Mouse (Mus musculus): ENCODE measurements around the gene Hist3h2a. TPM values are rescaled to one million over a fixed set of nuclear protein-coding genes. Genes with fewer than 3 reads are reported as not detected.
"Not testable (repeated sequence)": the region's sequence is repeated elsewhere in the genome, so short reads cannot be mapped to it uniquely, and the experiment has no call there.

The Hist3h2a gene
- polyA plus RNA-seq, 1 experiment from 2014 or later = 11.3 TPM

DNA sequence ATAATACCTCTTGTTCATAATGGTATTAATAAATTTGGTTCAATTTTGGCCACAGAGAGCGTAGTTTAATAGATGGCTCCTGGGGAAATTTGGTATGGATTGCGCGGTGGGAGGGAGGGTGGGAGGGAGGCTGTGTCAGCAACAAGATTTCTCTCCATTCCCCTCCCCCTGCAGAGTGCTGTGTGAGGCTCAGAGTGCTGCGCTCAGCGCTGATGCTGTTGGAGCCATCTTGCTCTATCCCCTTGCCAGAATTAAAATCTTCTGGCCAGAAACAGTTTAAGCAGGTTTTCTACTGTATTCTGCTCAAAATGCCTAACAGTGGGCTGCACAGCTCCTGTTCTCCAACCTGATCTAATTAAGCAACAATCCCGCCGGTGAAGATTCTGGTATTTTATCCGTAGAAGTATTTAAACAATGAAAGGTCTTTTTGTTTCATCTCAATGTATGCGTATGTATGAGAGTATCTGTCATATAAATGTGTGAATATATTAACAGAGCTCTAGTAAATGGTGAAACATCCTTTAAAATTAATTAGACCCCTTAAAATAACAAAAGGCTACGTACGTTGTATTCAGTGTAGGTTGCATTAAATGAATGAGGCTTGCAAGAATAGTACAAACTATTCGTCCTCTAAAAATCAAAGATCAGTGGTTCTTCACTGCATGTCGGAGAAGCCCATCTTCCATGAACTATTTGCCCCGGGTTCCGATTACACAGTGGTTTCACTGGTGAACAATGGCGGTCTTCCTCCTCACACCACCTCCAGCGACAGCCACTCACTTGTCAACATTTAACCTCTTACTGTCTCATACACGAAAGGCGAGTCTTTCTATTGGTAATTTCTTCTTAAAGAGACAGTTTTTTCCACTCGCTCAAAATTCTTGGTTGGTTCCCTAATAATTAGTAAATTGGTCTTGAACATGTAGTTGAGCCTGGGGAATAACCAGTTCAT lies 4.7 kb upstream of the Hist3h2a start:
- H3K27me3 ChIP-seq (ENCODE audit: low read depth, poor library complexity, severe bottlenecking) = peaks cover 90% of the 10 kb centered on the region
- no peaks in the 10 kb centered on the region for H3K9me3 ChIP-seq (replicated peaks)
- peak overlapping the region; percentile 46 for H3K4me3 ChIP-seq
- WGBS = 12% methylated on average over 20 of the region's 20 CpGs
- H3K36me3 ChIP-seq = no peaks in the 10 kb centered on the region
- H3K4me1 ChIP-seq = peaks cover 24% of the 10 kb centered on the region
- peak overlapping the region; percentile 50; the same call in 1 of the 2 replicates for H3K27ac ChIP-seq
- DNase-seq (ENCODE audit: low spot score) = no peak

DNA sequence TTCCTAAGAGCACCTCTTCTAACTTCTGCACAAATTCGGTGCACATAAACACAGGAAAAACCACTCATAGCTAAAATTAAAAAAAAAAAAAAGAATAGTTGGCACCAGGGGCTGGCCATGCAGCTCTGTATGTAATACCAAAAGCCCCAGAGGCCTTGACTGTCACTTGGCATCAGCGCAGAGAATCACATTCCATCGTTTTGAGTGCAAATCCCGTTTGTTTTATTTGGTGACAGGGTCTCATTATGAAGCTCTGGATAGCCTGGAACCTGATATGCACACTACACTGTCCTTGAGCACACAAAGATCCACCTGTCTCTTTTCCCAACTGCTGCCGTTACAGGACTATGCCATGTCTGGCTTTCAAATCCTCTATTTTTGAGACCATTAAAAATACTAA lies 3.3 kb upstream of the Hist3h2a start:
- Histone ChIP-seq H3K27me3 (ENCODE audit: low read depth, poor library complexity, severe bottlenecking) (peaks cover 76% of the 10 kb centered on the region), H3K9me3 (replicated peaks) (no peaks in the 10 kb centered on the region), H3K4me3 (no peak overlapping the region), H3K4me1 (peaks cover 32% of the 10 kb centered on the region), H3K27ac (no peak overlapping the region), H3K36me3 (no peaks in the 10 kb centered on the region)
- DNase-seq (ENCODE audit: low spot score) = no peak
- WGBS = 88% methylated on average over 5 of the region's 5 CpGs

DNA sequence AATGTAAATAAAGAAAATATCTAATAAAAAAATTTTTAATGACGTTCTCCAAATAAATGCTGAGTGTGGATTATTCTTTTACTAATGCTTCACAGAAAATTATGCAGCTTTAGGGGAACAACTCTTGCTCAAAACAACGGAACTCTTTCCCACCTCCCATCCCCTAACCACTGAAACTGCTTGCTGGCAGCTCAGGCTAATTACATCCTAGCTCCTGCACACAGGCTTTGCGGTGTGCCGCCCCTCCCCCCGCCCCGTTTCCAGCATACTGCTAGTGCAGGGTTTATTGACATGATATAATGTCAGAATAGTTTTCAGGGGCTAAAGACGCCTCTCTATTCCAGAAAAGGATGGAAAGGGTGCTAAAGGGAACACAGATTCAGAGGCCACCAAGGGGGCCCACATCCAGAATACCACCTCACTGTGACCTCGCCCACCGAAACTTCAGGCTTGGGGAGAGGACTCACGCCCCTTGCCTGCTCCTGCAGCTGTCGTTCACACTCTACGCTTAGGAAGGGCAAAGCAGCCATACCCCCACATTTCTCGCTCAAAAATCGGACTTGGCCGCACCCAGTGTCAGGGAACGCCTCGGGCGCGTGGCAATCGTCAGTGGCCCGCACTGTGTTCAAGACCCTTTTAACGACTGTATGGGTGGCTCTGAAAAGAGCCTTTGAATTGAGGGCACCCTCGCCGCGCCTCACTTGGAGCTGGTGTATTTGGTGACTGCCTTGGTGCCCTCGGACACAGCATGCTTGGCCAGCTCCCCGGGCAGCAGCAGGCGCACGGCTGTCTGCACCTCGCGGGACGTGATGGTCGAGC lies 925 bp upstream of the Hist3h2a start:
- peaks cover 72% of the 10 kb centered on the region for H3K27me3 ChIP-seq (ENCODE audit: low read depth, poor library complexity, severe bottlenecking)
- peaks cover 38% of the 10 kb centered on the region for H3K4me1 ChIP-seq
- H3K36me3 ChIP-seq = peaks cover 10% of the 10 kb centered on the region
- peak overlapping the region; percentile 72 for H3K4me3 ChIP-seq
- peak overlapping the region; percentile 92 for H3K27ac ChIP-seq
- peak; percentile 68 for DNase-seq (ENCODE audit: low spot score)
- 2% methylated on average over 33 of the region's 33 CpGs for WGBS
- no peaks in the 10 kb centered on the region for H3K9me3 ChIP-seq (replicated peaks)

DNA sequence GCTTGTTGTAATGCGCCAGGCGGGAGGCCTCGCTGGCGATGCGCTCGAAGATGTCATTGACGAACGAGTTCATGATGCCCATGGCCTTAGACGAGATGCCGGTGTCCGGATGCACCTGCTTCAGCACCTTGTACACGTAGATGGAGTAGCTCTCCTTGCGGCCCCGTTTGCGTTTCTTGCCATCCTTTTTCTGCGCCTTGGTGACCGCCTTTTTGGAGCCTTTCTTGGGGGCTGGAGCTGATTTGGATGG lies 390 bp upstream of the Hist3h2a start:
- under 1% methylated on average over 17 of the region's 17 CpGs for WGBS
- Histone ChIP-seq H3K4me1 (peaks cover 36% of the 10 kb centered on the region), H3K4me3 (peak overlapping the region; percentile 72), H3K27me3 (ENCODE audit: low read depth, poor library complexity, severe bottlenecking) (peaks cover 72% of the 10 kb centered on the region), H3K27ac (peak overlapping the region; percentile 92), H3K36me3 (peaks cover 10% of the 10 kb centered on the region)
- not testable (repeated sequence) for H3K9me3 ChIP-seq (replicated peaks)
- DNase-seq (ENCODE audit: low spot score) = peak; percentile 62

DNA sequence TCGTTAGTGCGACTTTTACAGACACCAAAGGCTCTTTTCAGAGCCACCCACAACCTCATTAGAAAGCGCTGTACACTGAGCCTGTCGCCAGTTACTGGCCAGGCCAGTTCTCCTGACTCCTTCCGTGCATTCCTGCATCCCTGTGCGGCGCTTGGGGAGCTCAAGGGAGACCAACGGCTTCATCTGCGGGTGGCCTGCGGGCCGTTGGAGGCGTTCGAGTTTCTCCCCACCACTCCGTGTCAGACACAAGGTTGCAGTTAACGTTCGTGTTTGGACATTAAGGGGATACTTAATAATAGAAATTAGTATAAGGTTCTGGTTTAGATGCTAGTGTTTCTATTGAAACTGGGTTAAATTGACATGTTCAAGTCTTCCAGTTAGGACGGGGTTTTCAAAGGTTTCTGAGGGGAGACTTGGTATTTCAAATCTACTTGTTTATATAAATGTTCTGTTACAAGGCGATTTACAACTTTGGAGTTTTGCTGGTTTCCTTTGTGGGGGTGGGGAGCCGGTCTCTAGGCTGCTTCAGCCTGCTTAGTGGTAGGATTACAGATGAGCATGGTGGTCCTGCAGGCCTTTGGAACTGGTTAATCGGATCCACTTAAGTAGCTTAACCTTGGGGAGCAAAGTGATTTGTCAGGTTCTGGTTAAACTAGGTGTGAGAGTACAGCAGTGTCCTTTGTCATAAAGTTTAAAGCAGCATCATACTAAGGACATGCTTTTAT lies 820 bp downstream of the Hist3h2a start:
- peaks cover 61% of the 10 kb centered on the region for H3K27me3 ChIP-seq (ENCODE audit: low read depth, poor library complexity, severe bottlenecking)
- H3K9me3 ChIP-seq (replicated peaks) = no peaks in the 10 kb centered on the region
- H3K4me3 ChIP-seq = peak overlapping the region; percentile 72
- H3K27ac ChIP-seq = peak overlapping the region; percentile 92
- H3K4me1 ChIP-seq = peaks cover 38% of the 10 kb centered on the region
- no peak for DNase-seq (ENCODE audit: low spot score)
- peaks cover 10% of the 10 kb centered on the region for H3K36me3 ChIP-seq
- WGBS = 1% methylated on average over 20 of the region's 20 CpGs

DNA sequence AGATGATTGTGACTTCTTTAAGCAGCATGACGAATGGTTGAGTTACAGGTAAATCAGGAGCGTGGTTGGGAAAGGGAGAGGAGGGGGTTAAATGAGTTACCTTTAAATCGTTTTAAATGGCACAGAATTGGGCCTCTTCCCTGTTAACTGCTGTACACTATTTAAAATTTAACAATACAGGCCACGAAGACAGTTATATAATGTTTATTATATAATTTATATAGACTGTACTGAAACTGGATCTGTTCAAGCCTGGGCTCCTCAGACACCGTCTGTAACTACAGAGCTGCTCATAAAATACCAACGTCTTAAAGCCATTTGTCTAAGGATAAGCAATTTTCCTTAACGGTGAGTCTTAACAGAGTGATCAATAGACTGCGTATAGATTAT lies 1.4 kb downstream of the Hist3h2a start:
- WGBS = 57% methylated on average over 8 of the region's 8 CpGs
- no peak for DNase-seq (ENCODE audit: low spot score)
- peak overlapping the region; percentile 92 for H3K27ac ChIP-seq
- H3K27me3 ChIP-seq (ENCODE audit: low read depth, poor library complexity, severe bottlenecking) = peaks cover 58% of the 10 kb centered on the region
- H3K4me1 ChIP-seq = peaks cover 38% of the 10 kb centered on the region
- H3K4me3 ChIP-seq = peak overlapping the region; percentile 72
- H3K36me3 ChIP-seq = peaks cover 10% of the 10 kb centered on the region
- no peaks in the 10 kb centered on the region for H3K9me3 ChIP-seq (replicated peaks)

DNA sequence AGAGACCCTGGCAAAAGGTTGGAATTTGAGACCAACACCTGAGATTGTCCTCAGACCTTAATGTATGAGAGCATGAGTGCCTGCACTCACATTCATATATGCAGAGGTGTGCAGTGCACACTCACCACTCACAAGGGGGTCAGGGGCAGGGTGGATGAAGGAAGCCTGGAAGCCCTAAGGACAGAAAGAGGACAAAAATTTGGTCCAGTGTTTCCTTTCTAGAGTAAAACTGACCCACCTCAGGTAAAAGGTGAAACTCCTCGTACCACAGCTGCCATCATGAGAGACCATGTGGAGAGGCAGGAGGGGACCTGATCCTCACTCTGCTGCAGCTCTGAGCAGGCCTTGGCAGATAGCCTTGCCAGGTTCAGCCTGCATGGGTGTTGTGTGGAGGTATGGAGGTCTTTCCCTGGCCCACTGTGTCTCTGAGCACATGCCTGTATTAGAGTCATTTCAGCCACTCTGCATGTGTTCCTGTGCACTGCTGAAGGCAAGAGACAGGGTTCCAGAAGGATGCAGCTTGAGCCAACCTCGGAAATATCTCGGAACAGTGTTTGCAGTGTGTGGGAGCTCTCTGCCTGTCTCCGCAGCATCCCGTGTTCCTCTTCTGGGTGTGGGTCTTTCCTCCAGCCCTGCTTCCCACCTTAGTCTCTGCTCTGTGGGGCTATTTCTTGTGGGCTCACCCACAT lies 2.9 kb downstream of the Hist3h2a start:
- 91% methylated on average over 5 of the region's 5 CpGs for WGBS
- Histone ChIP-seq H3K4me3 (no peak overlapping the region), H3K27me3 (ENCODE audit: low read depth, poor library complexity, severe bottlenecking) (peaks cover 58% of the 10 kb centered on the region), H3K36me3 (peaks cover 10% of the 10 kb centered on the region), H3K9me3 (replicated peaks) (no peaks in the 10 kb centered on the region), H3K4me1 (peaks cover 38% of the 10 kb centered on the region), H3K27ac (no peak overlapping the region)
- DNase-seq (ENCODE audit: low spot score) = no peak

DNA sequence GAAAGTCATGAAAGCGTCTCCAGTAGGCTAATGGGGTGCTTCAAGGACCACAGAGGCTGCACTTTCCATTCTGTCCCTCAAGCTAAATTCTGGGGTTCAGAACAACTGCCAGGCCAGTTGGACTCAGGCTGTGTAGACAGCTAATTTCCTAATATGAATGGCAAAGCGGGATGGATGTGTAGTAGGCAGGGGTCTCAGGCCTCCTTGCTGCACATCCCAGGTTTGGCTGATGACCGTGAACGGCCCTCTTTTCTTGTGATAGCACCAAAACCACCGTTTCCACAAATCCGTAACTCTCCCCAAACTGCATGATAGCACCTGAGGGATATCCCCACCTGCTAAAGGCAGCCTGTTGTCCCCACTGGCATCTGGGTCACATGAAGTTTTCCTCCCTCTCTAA lies 4.1 kb downstream of the Hist3h2a start:
- Histone ChIP-seq H3K27me3 (ENCODE audit: low read depth, poor library complexity, severe bottlenecking) (peaks cover 59% of the 10 kb centered on the region), H3K9me3 (replicated peaks) (no peaks in the 10 kb centered on the region), H3K27ac (no peak overlapping the region), H3K36me3 (peaks cover 10% of the 10 kb centered on the region), H3K4me3 (no peak overlapping the region), H3K4me1 (peaks cover 32% of the 10 kb centered on the region)
- WGBS = 85% methylated on average over 6 of the region's 6 CpGs
- DNase-seq (ENCODE audit: low spot score) = no peak

DNA sequence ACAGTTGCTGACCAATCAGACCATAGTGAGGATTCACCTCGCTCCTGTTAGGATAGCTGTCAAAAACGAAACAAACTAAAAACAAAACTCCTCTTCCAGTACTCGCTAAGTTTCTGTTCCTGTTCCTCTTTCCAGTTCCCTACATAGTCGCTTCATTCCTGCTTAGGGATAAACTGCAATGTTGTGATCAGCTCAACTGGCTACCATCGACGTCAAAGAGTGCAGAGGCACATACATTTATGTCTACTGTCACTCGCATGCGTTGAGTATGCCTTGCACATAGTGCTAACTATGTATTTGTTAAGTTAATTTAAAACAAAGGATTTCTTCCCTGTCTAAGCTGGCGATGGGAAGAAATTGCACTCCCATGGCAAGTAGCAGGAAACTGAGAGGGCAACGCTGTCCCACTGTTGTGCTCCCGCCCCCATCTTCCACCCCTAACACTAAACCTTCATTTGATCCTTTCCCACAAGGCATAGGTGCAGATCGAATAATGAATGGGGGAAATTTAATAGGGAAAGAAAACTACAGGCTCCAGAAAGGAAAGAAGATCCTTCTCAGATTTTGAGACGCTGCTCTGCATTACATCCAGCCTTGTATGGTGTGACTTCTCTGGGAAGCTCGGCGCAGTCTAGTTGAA lies 4.8 kb downstream of the Hist3h2a start:
- Histone ChIP-seq H3K4me3 (peak overlapping the region; percentile 56), H3K9me3 (replicated peaks) (no peaks in the 10 kb centered on the region), H3K27me3 (ENCODE audit: low read depth, poor library complexity, severe bottlenecking) (peaks cover 62% of the 10 kb centered on the region), H3K4me1 (peaks cover 31% of the 10 kb centered on the region), H3K36me3 (peaks cover 10% of the 10 kb centered on the region), H3K27ac (no peak overlapping the region)
- 40% methylated on average over 15 of the region's 15 CpGs for WGBS
- no peak for DNase-seq (ENCODE audit: low spot score)

DNA sequence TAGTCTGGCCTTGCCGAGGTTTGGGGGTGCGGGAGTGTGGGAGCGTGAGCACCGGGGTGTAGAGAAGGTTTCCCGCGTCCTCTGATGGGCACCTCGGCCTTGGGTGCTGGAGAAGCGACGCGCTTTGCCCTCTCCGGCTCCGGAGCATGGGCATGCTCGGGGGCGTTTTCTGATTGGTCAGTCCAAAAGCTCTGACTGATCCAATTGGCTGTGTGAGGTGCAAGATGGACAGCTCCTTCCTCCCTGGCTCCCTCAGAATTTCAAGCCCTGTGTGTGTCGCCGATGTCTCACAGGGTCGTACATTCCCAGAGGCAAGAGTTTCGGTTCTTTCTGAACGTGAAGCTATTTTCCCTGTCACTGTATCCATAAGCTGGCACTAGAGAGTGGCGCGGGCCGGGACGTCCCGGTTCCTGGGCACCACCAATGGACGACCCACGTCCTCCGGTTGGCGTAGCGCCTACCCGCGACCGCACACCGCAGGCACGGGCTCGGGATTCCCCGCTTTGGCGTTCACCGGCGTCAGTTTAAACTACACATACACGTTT lies 5.5 kb downstream of the Hist3h2a start:
- Histone ChIP-seq H3K9me3 (replicated peaks) (no peaks in the 10 kb centered on the region), H3K27ac (no peak overlapping the region), H3K4me3 (peak overlapping the region; percentile 56), H3K27me3 (ENCODE audit: low read depth, poor library complexity, severe bottlenecking) (peaks cover 62% of the 10 kb centered on the region), H3K36me3 (peaks cover 10% of the 10 kb centered on the region), H3K4me1 (peaks cover 31% of the 10 kb centered on the region)
- DNase-seq (ENCODE audit: low spot score) = peak; percentile 81
- 4% methylated on average over 40 of the region's 40 CpGs for WGBS

DNA sequence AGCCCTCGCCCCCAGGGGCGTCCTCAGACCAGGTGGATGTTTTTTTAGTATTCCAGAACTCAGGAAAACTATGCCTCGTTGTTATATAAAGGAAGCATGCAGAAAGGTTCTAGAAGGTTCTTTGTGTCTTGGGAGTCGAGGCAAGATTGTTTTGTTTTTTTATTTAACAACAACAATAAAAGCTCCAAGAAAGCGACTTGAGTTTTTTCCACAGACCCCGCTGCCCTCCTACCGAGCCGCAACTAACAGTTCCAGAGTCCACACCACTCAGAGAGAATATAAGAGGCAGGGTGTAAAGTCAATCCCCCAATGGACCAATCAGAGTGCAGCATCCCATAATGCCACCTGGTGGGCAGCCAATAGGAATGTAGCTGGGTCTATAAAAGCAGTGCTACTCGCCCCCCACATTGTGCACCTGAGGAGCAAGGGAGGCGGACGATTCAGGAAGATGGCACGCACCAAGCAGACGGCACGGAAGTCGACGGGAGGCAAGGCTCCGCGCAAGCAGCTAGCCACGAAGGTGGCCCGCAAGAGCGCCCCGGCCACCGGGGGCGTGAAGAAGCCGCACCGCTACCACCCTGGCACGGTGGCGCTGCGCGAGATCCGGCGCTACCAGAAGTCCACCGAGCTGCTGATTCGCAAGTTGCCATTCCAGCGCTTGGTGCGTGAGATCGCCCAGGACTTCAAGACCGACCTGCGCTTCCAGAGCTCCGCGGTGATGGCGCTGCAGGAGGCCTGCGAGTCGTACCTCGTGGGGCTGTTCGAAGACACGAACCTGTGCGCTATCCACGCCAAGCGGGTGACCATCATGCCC lies 7.1 kb downstream of the Hist3h2a start:
- peaks cover 62% of the 10 kb centered on the region for H3K27me3 ChIP-seq (ENCODE audit: low read depth, poor library complexity, severe bottlenecking)

More for the DNA sequence above, 7.1 kb downstream of the Hist3h2a start:
- Histone ChIP-seq H3K4me1 (peaks cover 30% of the 10 kb centered on the region), H3K4me3 (0 out of 2 replicates have a peak overlapping the region, but pooled peaks have one; percentile 13), H3K9me3 (replicated peaks) (no peaks in the 10 kb centered on the region), H3K27ac (no peak overlapping the region), H3K36me3 (peaks cover 10% of the 10 kb centered on the region)
- no peak for DNase-seq (ENCODE audit: low spot score)
- WGBS = 61% methylated on average over 50 of the region's 50 CpGs
